Mouse (Mus musculus) kidney, adult 8-10 months (tissue): ENCODE measurements at regions not wholly inside any gene's neighbourhood (a gene's known extent, or its start where the extent isn't known, plus 50 kb on each side); places are given as distances from the start of the nearest gene placed in this dataset.

Experiments used
- DNase-seq, 2 experiments: peaks; one replicate each; pipeline ENCODE4 v3.0.0; 2022

DNA sequence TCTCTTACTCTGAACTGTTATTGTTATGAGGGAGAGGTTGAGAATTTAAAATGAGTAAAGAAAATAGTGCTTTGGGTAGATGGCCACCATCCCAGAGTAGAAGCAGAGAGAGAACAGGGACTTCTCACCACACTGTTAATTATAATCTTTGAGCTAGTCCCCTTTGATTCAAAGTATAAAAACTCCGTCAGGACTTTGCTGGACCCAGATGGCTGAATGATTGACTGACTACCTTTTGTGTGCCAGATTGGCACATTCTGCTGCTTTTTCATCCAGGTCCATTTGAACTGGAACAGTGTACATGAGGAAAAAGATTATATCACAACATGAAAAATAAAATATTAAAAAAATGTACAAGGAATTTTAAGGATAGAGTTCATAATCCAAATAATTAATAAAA lies 449.8 kb downstream of the Slitrk1 start:
- DNase-seq, result peak; percentile 9 to 15

GRCm38 (mm10) chr14:108459356-108459755 lies 454.6 kb downstream of the Slitrk1 start:
- no peak for DNase-seq

- DNase-seq, result no peak
Observed at GRCm38 (mm10) chr14:108437019-108437418, 476.9 kb downstream of the Slitrk1 start.

DNA sequence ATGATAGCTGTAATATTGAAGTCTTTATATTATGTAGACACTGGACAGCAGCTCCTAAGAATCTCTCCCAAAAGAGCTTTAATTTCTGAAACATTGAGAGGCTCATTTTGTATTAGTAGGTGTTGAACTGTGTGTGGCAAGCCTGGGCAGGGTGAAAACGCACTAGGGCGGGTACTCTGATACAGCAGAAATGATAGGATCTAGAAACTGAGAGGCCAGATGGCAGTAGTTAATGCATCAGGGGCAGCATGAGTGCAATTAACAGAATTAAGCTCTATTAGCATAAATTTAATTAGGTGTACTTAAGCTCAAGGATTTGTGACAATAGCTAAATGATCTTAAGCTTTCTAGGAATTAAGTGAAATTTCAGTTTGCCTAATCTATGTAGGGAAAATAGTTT lies 508.8 kb downstream of the Slitrk1 start:
- DNase-seq, result no peak

- no peak for DNase-seq
Observed at GRCm38 (mm10) chr14:108403466-108403865, 510.5 kb downstream of the Slitrk1 start.
